Mouse (Mus musculus): ENCODE measurements at regions not wholly inside any gene's neighbourhood (a gene's known extent, or its start where the extent isn't known, plus 50 kb on each side); places are given as distances from the start of the nearest gene placed in this dataset.
A peak's percentile ranks its signal among the peaks of the same experiment; 100 is the strongest.

GRCm38 (mm10) chr2:101209136-101209535 lies 415.4 kb upstream of the Rag2 start:
- DNase-seq, result no peak

GRCm38 (mm10) chr2:101220759-101221158 lies 403.8 kb upstream of the Rag2 start:
- no peak for DNase-seq

GRCm38 (mm10) chr2:101242983-101243382 lies 381.5 kb upstream of the Rag2 start:
- DNase-seq, result no peak

- DNase-seq, result no peak
Measured at GRCm38 (mm10) chr2:101247133-101247532, 377.4 kb upstream of the Rag2 start.

GRCm38 (mm10) chr2:101252228-101252627 lies 372.3 kb upstream of the Rag2 start:
- no peak for DNase-seq

GRCm38 (mm10) chr2:101256464-101256863 lies 368.1 kb upstream of the Rag2 start:
- DNase-seq, result no peak

- DNase-seq, result no peak
Measured at GRCm38 (mm10) chr2:101263934-101264333, 360.6 kb upstream of the Rag2 start.

GRCm38 (mm10) chr2:101266685-101267374 lies 357.7 kb upstream of the Rag2 start:
- DNase-seq, result no peak

GRCm38 (mm10) chr2:101274045-101274664 lies 350.4 kb upstream of the Rag2 start:
- DNase-seq, result no peak

GRCm38 (mm10) chr2:101284886-101285285 lies 339.6 kb upstream of the Rag2 start:
- no peak for DNase-seq

GRCm38 (mm10) chr2:101288119-101288518 lies 336.4 kb upstream of the Rag2 start:
- no peak for DNase-seq

- DNase-seq, result no peak
Measured at GRCm38 (mm10) chr2:101289168-101289567, 335.4 kb upstream of the Rag2 start.

- DNase-seq, result no peak
Measured at GRCm38 (mm10) chr2:101290738-101291137, 333.8 kb upstream of the Rag2 start.

GRCm38 (mm10) chr2:101295678-101296368 lies 328.7 kb upstream of the Rag2 start:
- no peak for DNase-seq

- DNase-seq, result no peak
Measured at GRCm38 (mm10) chr2:101296369-101296682, 328.2 kb upstream of the Rag2 start.

- DNase-seq, result no peak
Measured at GRCm38 (mm10) chr2:101296778-101297177, 327.7 kb upstream of the Rag2 start.

- peak; percentile 4 for DNase-seq
Measured at GRCm38 (mm10) chr2:101299126-101299525, 325.4 kb upstream of the Rag2 start.

GRCm38 (mm10) chr2:101300106-101300505 lies 324.4 kb upstream of the Rag2 start:
- no peak for DNase-seq

- DNase-seq, result no peak
Measured at GRCm38 (mm10) chr2:101321286-101321914, 303.1 kb upstream of the Rag2 start.

- DNase-seq, result no peak
Measured at GRCm38 (mm10) chr2:101356709-101357108, 267.8 kb upstream of the Rag2 start.

- DNase-seq, result no peak
Measured at GRCm38 (mm10) chr2:101364256-101364655, 260.3 kb upstream of the Rag2 start.

- DNase-seq, result no peak
Measured at GRCm38 (mm10) chr2:101368278-101368677, 256.2 kb upstream of the Rag2 start.

GRCm38 (mm10) chr2:101370991-101371736 lies 253.4 kb upstream of the Rag2 start:
- DNase-seq, result no peak
